Mouse (Mus musculus) urinary bladder, postnatal 25 days (tissue): Measurements from ENCODE around the gene Acss2.

Experiments
- DNase-seq: peaks from one replicate; pipeline ENCODE4 v3.0.0; 2022; ENCODE audit warnings: low spot score

Gene Acss2

DNA sequence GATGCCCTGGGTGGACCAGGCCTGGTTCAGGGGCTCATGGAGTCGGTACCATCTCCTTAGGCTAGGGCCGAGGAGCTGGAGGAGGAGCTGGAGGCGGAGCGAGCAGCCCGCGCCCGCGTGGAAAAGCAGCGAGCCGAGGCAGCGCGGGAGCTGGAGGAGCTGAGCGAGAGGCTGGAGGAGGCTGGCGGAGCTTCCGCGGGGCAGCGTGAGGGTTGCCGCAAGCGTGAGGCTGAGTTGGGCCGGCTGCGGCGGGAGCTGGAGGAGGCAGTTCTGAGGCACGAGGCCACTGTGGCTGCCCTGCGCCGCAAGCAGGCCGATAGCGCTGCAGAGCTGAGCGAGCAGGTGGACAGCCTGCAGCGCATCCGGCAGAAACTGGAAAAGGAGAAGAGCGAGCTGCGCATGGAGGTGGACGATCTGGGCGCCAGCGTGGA, 111.5 kb downstream of the Acss2 start:
- DNase-seq: peak; percentile 29

GRCm38 (mm10) chr2:155630153-155630552, 112.4 kb downstream of the Acss2 start:
- DNase-seq: no peak

DNA sequence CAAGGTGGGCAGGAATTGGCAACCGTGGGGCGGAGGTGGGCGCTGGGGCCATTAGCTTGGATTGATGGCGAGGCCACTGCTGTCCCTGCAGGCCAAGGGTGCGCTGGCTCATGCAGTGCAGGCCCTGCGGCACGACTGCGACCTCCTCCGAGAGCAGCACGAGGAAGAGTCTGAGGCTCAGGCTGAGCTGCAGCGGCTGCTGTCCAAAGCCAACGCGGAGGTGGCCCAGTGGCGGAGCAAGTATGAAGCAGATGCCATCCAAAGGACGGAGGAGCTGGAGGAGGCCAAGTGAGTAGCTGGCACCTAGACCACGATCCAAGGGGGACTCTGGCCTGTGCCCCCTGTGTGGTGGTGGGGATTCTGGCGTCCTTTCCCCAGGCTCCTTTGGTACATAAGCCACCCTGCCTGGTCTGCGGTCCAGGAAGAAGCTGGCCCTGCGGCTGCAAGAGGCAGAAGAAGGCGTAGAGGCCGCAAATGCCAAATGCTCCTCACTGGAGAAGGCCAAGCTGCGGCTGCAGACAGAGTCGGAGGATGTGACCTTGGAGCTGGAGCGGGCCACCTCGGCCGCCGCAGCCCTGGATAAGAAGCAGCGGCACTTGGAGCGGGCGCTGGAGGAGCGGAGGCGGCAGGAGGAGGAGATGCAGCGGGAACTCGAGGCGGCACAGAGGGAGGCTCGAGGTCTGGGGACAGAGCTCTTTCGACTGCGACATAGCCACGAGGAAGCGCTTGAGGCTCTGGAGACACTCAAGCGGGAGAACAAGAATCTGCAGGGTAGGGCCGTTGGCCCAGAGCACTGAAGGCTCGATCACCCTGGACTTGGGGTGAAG, 113.1 kb downstream of the Acss2 start:
- DNase-seq: no peak

- no peak for DNase-seq
These were observed 114.6 kb downstream of the Acss2 start for GRCm38 (mm10) chr2:155632138-155632936.

DNA sequence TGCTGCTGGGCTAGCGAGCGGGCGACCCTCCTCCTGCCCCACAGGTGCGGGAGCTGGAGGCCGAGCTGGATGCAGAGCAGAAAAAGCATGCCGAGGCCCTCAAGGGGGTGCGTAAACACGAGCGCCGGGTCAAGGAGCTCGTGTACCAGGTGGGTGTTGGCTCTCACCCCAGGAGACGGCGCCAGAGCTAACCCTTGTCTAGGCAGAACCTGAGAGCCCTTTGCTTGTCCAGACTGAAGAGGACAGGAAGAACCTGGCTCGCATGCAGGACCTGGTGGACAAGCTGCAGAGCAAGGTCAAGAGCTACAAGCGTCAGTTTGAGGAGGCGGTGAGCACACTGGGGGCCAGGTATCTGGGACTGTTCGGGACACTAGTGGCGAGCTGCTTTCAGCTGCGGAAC, 115.4 kb downstream of the Acss2 start:
- no peak for DNase-seq

DNA sequence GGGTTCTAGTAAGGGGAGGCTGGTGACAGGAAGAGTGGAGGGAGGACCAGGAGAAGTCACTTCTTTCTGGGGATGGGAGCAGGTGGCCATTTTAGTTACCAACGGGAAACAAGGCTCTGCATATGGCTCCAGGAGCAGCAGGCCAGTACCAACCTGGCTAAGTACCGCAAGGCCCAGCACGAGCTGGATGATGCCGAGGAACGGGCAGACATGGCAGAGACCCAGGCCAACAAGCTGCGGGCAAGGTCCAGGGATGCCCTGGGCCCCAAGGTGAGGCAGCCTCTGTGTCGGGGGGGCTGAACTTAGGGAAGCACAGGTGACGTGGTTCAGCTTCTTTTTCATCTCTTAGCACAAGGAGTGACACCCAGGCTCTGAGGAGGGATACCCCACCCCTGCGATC, 116.0 kb downstream of the Acss2 start:
- no peak for DNase-seq

- no peak for DNase-seq
These were observed 116.8 kb downstream of the Acss2 start for GRCm38 (mm10) chr2:155634562-155634961.
